Mouse (Mus musculus) left cerebral cortex, postnatal 14 days (tissue): ENCODE data around the gene Kpna2. TPM values are rescaled to one million over a fixed set of nuclear protein-coding genes. Genes with fewer than 3 reads are reported as not detected.
"Not testable (repeated sequence)": the region's sequence is repeated elsewhere in the genome, so short reads cannot be mapped to it uniquely, and the experiment has no call there.

ENCODE experiments used
- DNase-seq, 2 experiments: peaks; one replicate each; pipeline ENCODE4 v3.0.0; 2021 to 2022; ENCODE audit warnings: low spot score in 2 of 2, mixed read lengths in 1 of 2
- intact Hi-C: fragments of 180-260 bp; cut with DNase I; formaldehyde crosslinking; loops from one replicate; pipeline ENCODE4 v1.15.1; 2025
- total RNA-seq, 2 experiments: library from RNA; stranded (reverse); gene quantifications; 2 replicates each; pipeline ENCODE4 v1.2.3; 2021

The Kpna2 gene
- total RNA-seq, 2 experiments from 2014 or later, result 29.9 to 37.7 TPM

DNA sequence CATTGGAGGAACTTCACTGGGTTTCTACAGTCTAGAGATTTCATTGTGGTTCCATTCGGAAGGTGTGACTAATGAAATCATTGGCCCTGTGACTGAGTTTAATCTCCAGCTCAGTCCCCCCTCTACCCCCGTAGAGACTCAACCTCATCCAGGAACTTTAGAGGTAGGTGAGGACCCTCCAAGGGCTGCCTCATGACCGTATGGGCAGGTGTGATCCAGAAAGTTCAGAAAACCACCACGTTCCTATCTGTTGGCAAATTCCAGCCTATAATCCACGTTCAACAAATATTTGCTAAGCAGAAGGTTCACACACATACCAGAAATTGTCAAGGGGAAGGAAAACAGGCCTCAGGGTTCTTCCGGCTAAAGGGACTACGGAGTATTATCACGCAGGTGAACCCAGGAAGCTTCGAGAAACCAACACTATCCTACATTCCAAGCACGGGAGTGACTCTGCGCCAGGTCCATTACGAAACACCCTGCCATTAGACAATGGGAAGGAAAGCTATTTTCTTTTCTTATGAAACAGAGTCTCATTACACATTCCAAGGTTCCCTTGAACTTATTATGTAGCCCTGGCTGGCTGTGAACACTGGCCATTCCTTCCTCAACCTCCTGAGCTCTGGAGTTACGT, 22.8 kb upstream of the Kpna2 start:
- intact Hi-C loops, result no loop called here
- no peak for DNase-seq

DNA sequence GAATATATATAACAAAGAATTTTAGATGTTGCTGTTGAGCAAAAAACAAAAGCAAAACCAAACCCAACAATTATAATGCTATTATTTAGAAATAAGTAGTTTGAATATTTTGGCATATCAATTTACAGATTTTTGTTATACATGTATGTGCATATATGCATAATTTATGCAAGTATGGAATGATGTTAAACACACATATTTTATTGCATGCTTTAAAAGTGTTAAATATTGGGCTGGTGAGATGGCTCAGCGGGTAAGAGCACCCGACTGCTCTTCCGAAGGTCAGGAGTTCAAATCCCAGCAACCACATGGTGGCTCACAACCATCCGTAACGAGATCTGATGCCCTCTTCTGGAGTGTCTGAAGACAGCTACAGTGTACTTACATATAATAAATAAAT, 20.4 kb upstream of the Kpna2 start:
- intact Hi-C loops, DNase-seq: not testable (repeated sequence)

DNA sequence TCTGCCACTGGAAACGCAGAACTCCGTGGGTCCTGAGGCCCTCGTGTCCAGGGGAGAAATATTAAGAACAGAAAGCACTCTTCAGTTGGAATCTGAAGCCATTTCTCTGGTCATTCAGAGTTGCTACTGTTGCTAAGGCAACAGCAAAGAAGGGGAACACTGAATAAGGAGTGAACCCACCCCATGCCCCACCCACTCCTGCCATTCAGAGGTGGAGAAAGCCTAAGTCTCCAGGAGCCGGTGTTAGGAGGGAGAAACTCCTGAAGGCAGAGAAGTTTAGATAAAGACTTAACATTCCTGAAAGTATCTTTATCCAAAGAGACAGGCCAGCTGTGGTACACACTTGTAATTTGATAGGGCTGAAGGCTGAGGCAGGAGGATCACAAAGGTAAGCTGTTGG, 20.0 kb upstream of the Kpna2 start:
- DNase-seq, result no peak
- intact Hi-C loops, result no loop called here

DNA sequence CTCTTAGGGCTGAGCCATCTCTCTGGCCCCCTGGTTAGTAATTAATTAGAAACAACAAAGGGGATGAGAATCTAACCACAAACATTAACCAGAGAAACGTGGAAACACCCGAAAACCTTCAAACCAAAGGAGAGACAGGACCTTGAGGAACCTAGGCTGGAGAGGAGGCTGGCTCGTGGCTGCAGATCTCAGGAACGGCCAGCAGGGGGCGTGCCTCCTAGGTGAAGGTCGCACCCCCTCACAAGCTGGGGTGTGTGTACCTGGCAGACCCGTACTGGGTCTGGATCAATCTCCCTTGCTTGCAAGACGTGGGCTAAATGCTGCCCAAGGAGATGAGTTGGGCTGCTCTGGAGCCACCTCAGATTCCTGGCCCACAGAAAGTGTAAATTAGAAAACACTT, 19.3 kb upstream of the Kpna2 start:
- intact Hi-C loops, result no loop called here

DNA sequence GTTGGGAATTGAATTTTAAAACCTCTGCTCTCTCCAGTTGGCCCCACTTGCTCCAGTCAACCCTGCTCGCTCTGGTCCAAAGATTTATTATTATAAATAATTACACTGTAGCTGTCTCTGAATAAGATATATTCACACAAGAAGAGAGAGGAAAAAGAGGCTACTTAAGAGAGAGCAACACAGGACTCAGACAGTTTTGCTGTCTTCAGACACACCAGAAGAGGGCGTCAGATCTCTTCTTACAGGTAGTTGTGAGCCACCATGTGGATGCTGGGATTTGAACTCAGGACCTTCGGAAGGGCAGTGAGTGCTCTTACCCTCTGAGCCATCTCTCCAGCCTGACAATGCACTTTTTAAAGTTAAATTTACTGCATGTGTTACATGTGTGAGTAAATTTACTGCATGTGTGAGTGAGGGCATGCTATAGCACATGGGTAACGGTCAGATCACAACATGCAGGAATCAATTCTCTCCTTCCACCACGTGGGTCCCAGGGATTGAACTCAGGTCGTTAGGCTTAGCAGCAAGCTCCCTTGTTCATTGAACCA, 18.1 kb upstream of the Kpna2 start:
- DNase-seq, result no peak
- intact Hi-C loops, result no loop called here

More for the DNA sequence above, 19.3 kb upstream of the Kpna2 start:
- no peak for DNase-seq

DNA sequence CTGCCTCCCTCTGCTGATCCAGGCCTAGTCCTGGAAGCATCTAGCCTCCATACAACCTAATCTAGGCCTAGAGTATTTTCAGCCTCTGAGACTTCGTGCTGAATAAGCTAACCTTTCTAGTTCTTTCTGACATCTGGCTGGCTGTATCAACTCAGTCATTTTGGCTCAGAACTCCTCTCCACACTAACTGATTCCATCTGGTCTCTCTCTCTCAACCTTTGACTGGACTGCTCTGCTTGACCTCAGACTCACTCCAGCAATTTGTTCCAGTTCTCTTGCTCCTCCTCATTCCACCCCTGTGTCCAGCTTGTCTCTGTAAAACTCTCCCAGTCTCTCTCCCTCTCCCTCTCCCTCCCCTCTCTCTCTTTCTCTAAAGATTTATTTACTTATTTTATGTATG, 17.6 kb upstream of the Kpna2 start:
- no peak for DNase-seq
- intact Hi-C loops, result no loop called here

DNA sequence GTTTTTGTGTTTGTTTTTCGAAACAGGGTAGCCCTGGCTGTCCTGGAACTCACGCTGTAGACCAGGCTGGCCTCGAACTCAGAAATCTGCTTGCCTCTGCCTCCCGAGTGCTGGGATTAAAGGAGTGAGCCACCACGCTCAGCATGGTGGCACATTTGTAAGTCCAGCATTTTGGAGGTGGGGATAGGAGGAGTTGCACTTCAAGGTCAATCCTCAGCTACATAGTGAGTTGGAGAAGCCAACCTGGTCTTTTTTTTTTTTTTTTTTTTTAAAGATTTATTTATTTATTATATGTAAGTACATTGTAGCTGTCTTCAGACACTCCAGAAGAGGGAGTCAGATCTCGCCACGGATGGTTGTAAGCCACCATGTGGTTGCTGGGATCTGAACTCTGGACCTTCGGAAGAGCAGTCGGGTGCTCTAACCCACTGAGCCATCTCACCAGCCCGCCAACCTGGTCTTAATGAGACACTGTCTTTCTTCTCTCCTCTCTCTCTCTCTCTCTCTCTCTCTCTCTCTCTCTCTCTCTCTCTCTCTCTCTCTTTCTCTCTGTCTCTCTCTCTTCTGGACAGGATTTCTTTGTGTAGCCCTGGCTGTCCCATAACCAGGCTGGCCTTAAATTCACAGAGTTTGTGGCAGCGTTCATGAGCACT, 16.3 kb upstream of the Kpna2 start:
- DNase-seq, intact Hi-C loops: not testable (repeated sequence)

DNA sequence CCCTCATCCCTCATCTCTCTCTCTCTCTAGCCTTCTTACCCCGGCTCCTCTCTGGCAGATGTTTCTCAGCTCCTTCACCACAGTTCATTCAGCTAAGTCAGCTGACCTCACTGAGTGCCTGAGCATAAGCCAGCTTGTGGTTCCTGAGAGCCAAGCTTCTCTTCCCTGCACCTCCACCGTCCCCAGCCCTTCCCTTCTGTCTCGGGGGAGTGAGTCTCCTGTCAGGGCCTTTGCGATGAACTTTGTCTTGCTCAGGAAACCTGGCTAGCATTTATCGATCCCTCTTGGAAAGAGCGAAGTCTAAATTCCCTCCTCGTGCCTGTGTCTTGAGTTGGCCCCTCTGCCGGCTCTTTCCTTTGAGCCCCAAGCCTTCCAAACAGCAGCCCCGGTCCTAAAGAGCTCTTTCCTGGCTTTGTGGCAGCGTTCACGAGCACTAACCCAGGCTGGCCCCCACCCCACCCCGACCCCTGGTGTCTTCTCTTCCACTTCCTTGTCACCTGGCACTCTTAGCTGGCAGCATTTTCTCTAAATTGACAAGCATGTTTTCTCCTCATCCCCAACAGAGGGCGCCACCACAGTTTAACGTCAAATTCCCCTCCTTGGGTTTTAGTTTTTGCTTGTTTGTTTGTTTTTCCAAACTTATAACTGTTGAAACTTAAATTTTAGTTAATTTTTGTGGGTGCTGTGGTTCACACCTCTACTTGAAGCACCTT, 15.4 kb upstream of the Kpna2 start:
- intact Hi-C loops, result no loop called here
- DNase-seq, result no peak

DNA sequence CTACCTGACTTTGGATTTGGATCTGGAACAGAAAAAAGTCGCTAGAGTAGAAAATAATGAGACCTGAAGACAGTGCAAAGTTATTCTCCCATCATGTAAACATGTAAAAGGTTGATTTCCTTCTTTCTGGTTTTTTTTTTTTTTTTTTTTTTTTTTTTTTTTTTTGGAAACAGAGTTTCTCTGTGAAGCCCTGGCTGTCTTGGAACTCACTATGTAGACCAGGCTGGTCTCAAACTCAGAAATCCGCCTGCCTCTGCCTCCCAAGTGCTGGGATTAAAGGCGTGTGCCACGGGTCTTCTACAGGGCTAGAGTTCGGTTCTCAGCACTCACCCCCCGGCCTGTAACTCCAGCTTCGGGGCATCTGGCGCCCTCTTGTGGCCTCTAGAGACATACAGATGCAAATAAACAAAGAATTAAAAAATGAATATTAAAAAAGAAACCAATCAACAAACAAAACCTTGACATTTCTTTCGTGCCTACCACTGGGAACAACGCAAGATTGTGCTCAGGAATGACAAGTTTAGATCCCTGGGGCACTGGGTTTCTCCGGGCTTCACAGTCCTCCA, 14.8 kb upstream of the Kpna2 start:
- no peak for DNase-seq
- intact Hi-C loops, result no loop called here

DNA sequence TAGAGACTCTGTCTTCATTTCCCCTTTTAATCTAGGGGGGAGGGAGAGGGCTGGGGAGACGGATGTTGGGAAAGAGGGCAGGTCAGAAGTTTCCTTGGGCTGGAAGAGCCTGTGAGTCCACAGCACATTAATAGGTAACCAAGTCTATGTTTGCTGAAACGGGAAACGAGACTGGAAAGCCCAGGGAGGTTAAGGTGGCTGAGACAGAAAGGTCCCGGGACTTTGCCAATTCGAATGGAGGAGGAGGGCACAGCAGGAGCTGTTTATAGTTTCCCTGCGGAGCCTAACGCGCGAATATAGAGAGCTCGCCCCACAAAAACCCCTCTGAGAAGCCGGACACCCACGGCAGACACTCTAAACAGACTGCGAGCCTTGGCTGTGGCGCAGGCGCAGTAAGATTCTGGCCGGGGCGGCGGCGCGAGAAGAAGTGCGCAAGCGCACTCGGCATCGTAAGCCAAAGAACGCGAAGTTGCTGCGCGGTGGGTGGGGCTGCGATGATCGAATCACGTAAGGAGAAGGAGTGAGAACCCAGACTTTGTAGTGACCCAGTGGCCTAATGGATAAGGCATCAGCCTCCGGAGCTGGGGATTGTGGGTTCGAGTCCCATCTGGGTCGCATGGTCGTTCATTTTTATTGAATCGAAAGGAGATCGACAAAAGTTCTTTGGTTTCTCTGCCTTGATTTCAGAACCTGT, 13.1 kb upstream of the Kpna2 start:
- intact Hi-C loops, result loop anchor here (1.0 kb wide), 1 partner anchor 10 kb away; no protein-coding TSS in a partner anchor
- DNase-seq, result peak; percentile 97 to 99

DNA sequence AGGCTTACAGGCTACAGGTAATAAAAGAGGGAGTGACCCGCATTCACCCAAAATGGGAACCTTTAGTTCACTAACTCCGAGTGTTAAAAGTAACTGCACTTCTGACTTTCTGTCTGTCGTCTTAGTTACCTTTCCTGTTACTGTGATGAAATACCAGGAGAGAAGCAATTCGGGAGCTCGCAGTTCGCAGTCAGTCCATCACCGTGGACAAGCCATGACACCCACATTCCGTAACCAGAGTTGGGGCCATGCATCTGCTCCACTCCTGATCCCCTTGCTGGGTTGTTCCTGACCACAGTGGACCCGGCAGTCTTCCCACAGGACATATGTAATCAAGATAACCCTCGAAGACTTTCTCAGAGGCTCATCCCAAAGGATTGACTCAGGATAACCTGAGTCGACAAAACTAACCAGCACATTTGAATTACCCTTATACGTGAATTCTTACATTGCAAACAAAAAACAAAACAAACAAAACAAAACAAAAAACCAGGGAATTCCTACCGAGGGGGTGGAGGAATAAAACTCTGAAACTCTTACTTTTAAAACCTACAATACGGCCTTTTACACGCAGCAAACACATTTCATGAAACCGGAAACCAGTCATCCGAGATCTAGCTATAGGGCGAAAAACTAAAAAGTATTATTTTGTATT, 12.5 kb upstream of the Kpna2 start:
- intact Hi-C loops, result no loop called here
- no peak for DNase-seq

DNA sequence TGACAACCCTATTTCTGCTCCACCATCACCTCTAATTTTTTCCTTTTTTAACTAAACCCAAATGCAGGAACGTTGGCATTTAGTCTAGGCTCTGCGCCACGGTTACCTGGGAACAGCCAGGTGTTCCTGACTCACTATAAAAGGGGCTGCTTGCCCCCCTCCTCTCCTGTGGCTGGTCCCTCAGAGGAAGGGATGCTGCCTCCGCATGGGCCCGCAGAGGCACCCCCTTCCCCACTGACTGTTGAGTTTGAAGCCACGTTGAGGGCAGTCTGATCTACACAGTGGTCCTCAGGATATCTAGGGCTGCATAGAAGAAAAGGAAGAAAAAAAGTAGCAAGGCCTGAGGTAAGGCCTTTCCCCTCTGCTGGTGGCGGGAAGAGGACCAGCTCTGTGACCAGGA, 11.8 kb upstream of the Kpna2 start:
- no peak for DNase-seq
- intact Hi-C loops, result no loop called here

DNA sequence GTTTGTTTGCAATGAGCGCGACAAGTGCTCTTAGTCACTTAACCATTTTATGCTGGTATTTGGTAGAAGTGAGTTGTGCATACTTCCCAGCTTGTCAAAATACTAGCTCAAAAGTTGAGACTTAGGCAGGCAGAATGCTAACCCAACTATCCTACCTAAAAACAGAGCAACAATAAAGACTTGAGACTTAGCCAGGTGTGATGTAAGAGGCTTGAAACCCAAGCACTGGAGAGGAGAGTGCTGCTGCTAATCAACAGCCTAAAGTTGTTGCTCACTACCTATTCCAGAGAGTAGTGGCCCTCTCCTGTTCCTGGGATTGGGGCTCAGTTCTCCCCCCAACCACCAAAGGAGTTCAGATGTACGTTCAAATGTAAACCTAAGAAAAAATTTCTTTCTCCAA, 11.1 kb upstream of the Kpna2 start:
- intact Hi-C loops, result no loop called here
- DNase-seq, result no peak

DNA sequence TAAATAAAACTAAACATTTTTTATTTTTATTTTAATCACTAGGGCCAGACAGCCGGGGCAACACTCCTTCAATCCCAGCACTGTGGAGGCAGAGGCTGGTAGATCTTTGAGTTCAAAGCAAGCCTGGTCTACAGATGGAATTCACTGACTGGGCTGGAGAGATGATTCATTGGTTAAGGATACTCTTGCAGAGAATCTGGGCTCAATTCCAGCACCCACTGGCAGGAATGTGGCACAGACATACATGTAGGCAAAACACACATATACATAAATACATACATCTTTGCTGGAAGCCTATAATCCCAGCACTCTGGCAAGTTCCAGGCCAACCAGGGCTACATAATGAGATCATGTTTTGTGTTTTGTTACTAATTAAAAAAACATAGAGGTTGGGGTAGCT, 6.2 kb upstream of the Kpna2 start:
- intact Hi-C loops, result no loop called here
- no peak for DNase-seq

DNA sequence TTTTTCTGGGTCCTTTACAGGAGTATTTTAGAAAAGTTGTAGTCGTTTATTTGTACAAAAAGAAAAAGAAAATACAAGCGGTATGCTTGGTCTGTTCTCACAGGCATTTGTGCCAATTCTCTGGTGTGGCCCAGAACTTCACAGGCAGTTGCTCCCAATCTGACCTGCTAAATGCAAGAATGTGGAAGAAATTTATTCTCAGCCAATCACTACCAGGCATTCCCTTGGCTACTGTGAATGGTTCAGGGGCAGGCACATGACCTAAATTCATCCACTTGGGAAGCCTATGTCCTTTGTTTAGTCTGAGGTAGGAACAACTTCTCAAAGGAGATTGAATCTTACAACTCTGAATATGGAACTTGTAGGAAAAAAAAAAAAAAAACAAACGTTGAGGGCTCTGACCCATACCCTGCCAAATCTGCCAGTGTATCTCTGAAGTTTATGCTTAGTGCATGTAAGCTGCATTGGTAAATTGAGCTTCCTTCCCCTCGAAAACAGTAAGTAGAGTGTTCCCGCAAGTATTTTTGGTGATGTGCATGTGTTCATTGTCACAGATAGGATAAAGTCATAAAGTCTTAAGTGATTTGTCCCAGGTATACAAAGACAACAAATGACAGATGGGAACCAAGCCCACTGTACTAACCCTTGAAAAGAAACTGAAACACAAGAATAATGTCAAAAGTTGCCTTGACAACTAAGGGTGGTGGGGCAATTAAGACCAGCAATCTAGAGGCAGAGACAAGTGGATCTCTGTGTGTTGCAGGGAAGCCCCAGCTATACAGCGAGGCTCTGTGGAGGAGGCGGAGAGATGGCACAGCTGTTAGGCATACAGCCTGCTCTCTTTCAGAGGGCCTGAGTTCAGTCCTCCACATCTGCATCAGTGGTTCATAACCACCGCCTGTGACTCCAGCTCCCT, 2.7 kb upstream of the Kpna2 start:
- intact Hi-C loops, result loop anchor here (1.0 kb wide), 1 partner anchor 11 kb away; no protein-coding TSS in a partner anchor
- peak in 1 of 2 experiments; percentile 38 for DNase-seq

DNA sequence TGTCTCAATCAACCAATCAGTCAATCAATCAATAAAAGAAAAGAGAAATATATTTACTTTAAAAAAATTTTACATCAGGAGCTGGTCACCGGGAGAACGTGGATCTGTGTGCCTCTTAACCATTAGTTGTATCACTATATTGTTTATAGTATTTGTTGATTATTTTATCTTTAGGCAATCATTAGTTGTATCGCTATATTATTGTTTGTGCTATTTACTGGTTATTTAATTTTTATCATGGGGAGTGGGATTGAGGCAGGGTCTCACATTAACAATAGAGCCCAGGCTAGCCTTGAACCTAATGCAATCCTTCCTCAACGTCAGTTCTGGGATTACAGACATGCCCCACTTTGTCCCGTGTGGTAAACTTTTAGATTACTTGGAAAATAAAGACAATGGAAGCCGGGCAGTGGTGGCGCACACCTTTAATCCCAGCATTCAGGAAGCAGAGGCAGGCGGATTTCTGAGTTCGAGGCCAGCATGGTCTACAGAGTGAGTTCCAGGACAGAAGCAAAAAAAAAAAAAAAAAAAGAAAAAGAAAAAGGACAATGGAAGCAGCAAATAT, 690 bp upstream of the Kpna2 start:
- no peak for DNase-seq
- intact Hi-C loops, result no loop called here

DNA sequence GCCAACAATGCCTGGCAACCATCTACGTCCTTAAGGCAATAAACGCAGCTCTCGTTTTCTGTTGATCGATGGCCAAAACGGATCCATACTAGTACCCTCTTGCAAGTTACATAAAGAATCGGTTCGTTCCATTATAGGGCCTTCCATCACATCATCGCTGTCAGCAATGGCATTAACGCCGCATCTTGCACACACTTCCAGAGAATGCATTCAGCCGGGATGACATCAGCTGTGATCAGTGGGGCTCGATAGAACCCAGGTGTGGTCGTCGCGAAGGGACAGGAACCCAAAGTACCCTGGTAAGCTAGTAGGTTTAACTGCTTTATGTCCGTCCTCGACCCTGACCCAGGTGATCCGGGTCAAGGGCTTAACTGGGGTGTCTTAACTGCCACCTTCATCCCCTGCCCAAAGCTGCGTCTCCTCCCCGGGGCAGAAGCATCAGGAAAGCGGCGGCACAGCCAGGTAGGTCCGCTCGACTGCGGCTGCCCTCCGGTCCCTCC, 640 bp downstream of the Kpna2 start:
- peak in 1 of 2 experiments; percentile 38 for DNase-seq
- intact Hi-C loops, result no loop called here

DNA sequence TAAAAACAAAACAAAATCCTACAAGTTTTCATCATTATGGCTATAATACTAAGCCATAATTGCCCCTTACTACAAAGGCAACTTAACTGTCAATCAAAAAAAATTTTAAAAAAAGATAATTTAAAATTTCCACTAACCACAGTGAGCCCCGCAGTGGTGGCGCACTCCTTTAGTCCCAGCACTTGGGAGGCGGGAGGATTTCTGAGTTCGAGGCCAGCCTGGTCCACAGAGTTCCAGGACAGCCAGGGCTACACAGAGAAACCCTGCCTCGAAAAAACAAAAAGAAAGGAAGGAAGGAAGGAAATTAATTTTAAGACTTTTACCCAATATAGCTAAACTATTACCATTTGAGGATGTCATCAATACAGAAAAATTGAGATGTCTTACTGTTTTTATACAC, 1.4 kb downstream of the Kpna2 start:
- intact Hi-C loops, result no loop called here
- DNase-seq, result no peak
